Mouse (Mus musculus) liver, embryonic 15.5 days (tissue): ENCODE data around the gene Plau. TPM values are rescaled to one million over a fixed set of nuclear protein-coding genes. Genes with fewer than 3 reads are reported as not detected.

Experiments used
- ATAC-seq: fragments of 200-750 bp; cut with Nextera tagmentation; 2 replicates; pipeline ENCODE4 v1.8.0; 2017; ENCODE audit warnings: moderate number of reproducible peaks, mild to moderate bottlenecking, moderate library complexity; ENCODE audit not compliant: insufficient read depth
- H3K27ac ChIP-seq: fragments of 300-500 bp; sonication (generic); replicated peaks from 2 replicates; pipeline ENCODE4 v1.5.1; 2015; ENCODE audit warnings: mild to moderate bottlenecking, inconsistent platforms
- H3K27me3 ChIP-seq: fragments of 300-500 bp; sonication (generic); 2 replicates; pipeline ENCODE4 v1.6.1; 2015; ENCODE audit warnings: mild to moderate bottlenecking, inconsistent platforms
- H3K36me3 ChIP-seq: fragments of 300-500 bp; sonication (generic); replicated peaks from 2 replicates; pipeline ENCODE4 v1.6.1; 2015; ENCODE audit warnings: moderate library complexity, mild to moderate bottlenecking, inconsistent platforms
- H3K4me1 ChIP-seq: fragments of 300-500 bp; sonication (generic); replicated peaks from 2 replicates; pipeline ENCODE4 v1.6.1; 2015; ENCODE audit warnings: inconsistent platforms
- H3K4me2 ChIP-seq: fragments of 300-500 bp; sonication (generic); 2 replicates; pipeline ENCODE4 v1.6.1; 2015; ENCODE audit warnings: moderate library complexity, mild to moderate bottlenecking, inconsistent platforms
- H3K4me3 ChIP-seq: fragments of 300-500 bp; sonication (generic); replicated peaks from 2 replicates; pipeline ENCODE4 v1.5.1; 2015; ENCODE audit warnings: mild to moderate bottlenecking, inconsistent platforms
- H3K9ac ChIP-seq: fragments of 300-500 bp; sonication (generic); 2 replicates; pipeline ENCODE4 v1.6.1; 2015; ENCODE audit warnings: moderate library complexity, mild to moderate bottlenecking, inconsistent platforms
- H3K9me3 ChIP-seq: fragments of 300-500 bp; sonication (generic); replicated peaks from 2 replicates; pipeline ENCODE4 v1.6.1; 2016; ENCODE audit warnings: inconsistent platforms
- WGBS: fragments of 180-500 bp; shearing (Covaris S2); methylation state at CpG from one replicate; pipeline ENCODE4 v1.1.7; 2015; ENCODE audit warnings: mixed read lengths; ENCODE audit not compliant: insufficient replicate concordance; 5-methylcytosine and 5-hydroxymethylcytosine counted together
- polyA plus RNA-seq: library from polyadenylated mRNA; unstranded; fragments of >200 nt; fragmentation: Nextera tagmentation; extraction: Ambion mirVana; gene quantifications from 2 replicates; pipeline ENCODE4 v1.2.1, GENCODE M21; 2015

The Plau gene
- polyA plus RNA-seq: 0.54 and 0.76 TPM in 2 replicates

DNA sequence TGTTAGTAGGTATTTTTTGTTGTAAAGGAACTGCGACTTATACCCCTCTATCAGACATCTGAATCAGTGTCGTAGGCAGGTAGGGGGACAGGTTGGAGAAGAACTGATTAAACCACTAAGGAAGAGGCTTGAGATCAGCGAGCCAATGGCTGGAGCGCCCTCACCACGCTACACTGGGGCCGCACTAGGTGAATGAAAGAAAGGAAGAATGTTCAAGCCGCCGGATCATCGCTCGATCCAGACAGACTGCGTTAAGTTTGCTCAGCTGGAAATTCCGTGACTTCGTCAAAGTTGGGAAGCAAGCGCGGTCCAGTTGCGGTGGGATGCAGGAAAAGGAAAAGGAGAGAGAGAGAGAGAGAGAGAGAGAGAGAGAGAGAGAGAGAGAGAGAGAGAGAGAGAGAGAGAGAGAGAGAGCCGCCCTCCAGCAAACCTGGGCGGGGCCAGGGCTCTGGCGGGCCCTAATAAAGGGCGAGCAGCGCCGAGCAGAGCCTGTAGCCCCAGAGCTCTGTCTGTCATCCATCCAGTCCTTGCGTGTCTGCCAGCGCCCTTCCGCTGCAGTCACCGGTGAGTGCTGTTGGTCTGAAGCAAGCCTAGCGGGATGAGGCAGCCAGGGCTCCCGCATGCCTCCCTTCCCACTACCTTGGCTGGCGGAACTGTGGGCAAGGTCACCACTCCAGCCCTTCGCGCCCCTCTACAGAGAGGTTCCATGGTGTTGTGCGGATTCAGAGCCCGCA is at the start of gene Plau:
Plau (plus strand) TSS at position 490 of the 734 bp plus-strand sequence.
- ATAC-seq: peak; percentile 63; the same call in 1 of the 2 replicates
- Histone ChIP-seq H3K4me3 (peak within 1 kb of the TSS; percentile 52), H3K9ac (peak within 1 kb of the TSS; percentile 20; the same call in 1 of the 2 replicates), H3K9me3 (no peaks in the 10 kb centered on the region), H3K27me3 (peaks cover 41% of the 10 kb centered on the region), H3K27ac (no peak within 1 kb of the TSS), H3K36me3 (no peaks in the 10 kb centered on the region), H3K4me2 (peak within 1 kb of the TSS; percentile 70), H3K4me1 (peaks cover 6% of the 10 kb centered on the region)
- under 1% methylated on average over 33 of the region's 33 CpGs for WGBS

GRCm38 (mm10) chr14:20788151-20788550 is 48.3 kb upstream of the Plau start:
- Histone ChIP-seq H3K4me3 (no peak overlapping the region), H3K4me2 (no peak overlapping the region), H3K27ac (no peak overlapping the region), H3K9ac (no peak overlapping the region), H3K27me3 (no peaks in the 10 kb centered on the region), H3K4me1 (peaks cover 33% of the 10 kb centered on the region), H3K9me3 (no peaks in the 10 kb centered on the region), H3K36me3 (peaks cover 24% of the 10 kb centered on the region; the same call in 1 of the 2 replicates)
- no peak for ATAC-seq
- WGBS: 65% methylated on average over 3 of the region's 3 CpGs

GRCm38 (mm10) chr14:20789593-20789992 is 46.9 kb upstream of the Plau start:
- ATAC-seq: no peak
- Histone ChIP-seq H3K36me3 (peaks cover 20% of the 10 kb centered on the region; the same call in 1 of the 2 replicates), H3K9me3 (no peaks in the 10 kb centered on the region), H3K27me3 (no peaks in the 10 kb centered on the region), H3K4me3 (no peak overlapping the region), H3K4me2 (no peak overlapping the region), H3K9ac (no peak overlapping the region), H3K27ac (no peak overlapping the region), H3K4me1 (peaks cover 42% of the 10 kb centered on the region)
- WGBS: 66% methylated on average over 4 of the region's 4 CpGs

DNA sequence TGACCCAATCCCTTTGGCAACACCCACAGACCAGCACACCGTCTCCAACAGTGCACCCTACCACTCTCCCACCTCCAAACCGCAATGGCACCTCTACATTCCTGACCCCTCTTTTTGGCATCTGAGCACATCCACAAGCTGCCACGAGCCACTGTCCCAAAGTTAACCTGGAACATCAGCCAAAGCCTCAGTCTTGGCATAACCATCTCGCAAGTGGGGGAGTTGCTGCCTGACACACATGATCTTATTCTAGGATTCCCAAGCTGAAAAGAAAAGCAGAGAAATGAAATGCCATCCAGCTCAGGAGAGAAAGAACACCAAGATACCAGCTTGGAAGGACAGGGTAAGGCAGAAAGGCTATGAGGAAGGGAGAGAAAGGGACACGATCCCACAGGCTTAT is 46.0 kb upstream of the Plau start:
- no peak overlapping the region for H3K4me2 ChIP-seq
- H3K36me3 ChIP-seq: peaks cover 20% of the 10 kb centered on the region; the same call in 1 of the 2 replicates
- WGBS: 81% methylated on average over 5 of the region's 5 CpGs
- H3K9ac ChIP-seq: no peak overlapping the region
- ATAC-seq: no peak
- no peaks in the 10 kb centered on the region for H3K9me3 ChIP-seq
- no peaks in the 10 kb centered on the region for H3K27me3 ChIP-seq
- H3K4me3 ChIP-seq: no peak overlapping the region
- no peak overlapping the region for H3K27ac ChIP-seq
- H3K4me1 ChIP-seq: peaks cover 43% of the 10 kb centered on the region

GRCm38 (mm10) chr14:20790996-20791395 is 45.5 kb upstream of the Plau start:
- 87% methylated on average over 6 of the region's 6 CpGs for WGBS
- H3K4me1 ChIP-seq: peaks cover 43% of the 10 kb centered on the region
- no peaks in the 10 kb centered on the region for H3K27me3 ChIP-seq
- H3K4me3 ChIP-seq: no peak overlapping the region
- ATAC-seq: no peak
- H3K9me3 ChIP-seq: no peaks in the 10 kb centered on the region
- H3K4me2 ChIP-seq: no peak overlapping the region
- no peak overlapping the region for H3K27ac ChIP-seq
- H3K36me3 ChIP-seq: peaks cover 20% of the 10 kb centered on the region; the same call in 1 of the 2 replicates
- no peak overlapping the region for H3K9ac ChIP-seq

DNA sequence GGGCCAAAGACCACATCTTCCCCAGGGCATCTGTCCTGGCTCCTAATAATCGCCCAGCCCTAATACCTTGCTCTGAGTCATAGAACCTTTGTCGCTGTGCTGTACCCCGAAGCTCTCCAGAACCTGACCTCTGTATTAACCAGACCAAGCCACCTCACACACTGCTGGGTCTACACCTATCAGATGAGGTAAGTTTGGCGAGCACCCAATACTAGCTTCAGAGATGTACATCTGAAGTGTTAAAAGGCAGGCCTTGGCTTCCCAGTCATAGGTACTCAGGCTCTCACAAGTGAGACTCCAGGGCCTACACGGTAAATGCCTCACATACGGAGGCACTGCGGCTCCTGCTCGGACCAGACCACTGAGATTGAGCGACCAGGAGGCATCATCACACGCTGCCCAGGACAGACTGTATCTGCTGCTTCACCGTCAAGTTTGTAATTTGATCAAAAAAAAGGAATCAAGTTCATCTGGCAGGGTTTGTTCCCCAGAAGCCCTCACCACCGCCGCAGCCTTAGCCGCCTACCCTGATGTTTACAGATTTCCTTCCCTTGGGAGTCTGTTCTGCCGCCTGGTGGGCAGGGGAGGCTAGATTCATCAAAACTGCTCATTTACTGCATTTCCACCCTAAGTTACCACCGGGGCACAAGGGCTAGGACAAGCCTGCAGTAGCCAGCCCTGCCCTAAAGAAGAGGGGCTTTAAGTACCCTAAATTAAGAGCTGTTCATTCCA is 44.8 kb upstream of the Plau start:
- H3K4me2 ChIP-seq: no peak overlapping the region
- peaks cover 39% of the 10 kb centered on the region for H3K4me1 ChIP-seq
- no peak overlapping the region for H3K9ac ChIP-seq
- no peak overlapping the region for H3K4me3 ChIP-seq
- WGBS: 79% methylated on average over 16 of the region's 16 CpGs
- no peak for ATAC-seq
- no peaks in the 10 kb centered on the region for H3K9me3 ChIP-seq
- no peak overlapping the region for H3K27ac ChIP-seq
- peaks cover under 1% of the 10 kb centered on the region; the same call in 1 of the 2 replicates for H3K27me3 ChIP-seq
- H3K36me3 ChIP-seq: peaks cover 19% of the 10 kb centered on the region; the same call in 1 of the 2 replicates

- Histone ChIP-seq H3K4me1 (peaks cover 32% of the 10 kb centered on the region), H3K9me3 (no peaks in the 10 kb centered on the region), H3K4me3 (peak overlapping the region; percentile 77), H3K9ac (no peak overlapping the region), H3K27ac (no peak overlapping the region), H3K27me3 (peaks cover 3% of the 10 kb centered on the region; the same call in 1 of the 2 replicates), H3K4me2 (peak overlapping the region; percentile 98), H3K36me3 (peaks cover 15% of the 10 kb centered on the region; the same call in 1 of the 2 replicates)
- ATAC-seq: no peak
- 74% methylated on average over 8 of the region's 8 CpGs for WGBS
Observed at GRCm38 (mm10) chr14:20792243-20792921, 44.1 kb upstream of the Plau start.

DNA sequence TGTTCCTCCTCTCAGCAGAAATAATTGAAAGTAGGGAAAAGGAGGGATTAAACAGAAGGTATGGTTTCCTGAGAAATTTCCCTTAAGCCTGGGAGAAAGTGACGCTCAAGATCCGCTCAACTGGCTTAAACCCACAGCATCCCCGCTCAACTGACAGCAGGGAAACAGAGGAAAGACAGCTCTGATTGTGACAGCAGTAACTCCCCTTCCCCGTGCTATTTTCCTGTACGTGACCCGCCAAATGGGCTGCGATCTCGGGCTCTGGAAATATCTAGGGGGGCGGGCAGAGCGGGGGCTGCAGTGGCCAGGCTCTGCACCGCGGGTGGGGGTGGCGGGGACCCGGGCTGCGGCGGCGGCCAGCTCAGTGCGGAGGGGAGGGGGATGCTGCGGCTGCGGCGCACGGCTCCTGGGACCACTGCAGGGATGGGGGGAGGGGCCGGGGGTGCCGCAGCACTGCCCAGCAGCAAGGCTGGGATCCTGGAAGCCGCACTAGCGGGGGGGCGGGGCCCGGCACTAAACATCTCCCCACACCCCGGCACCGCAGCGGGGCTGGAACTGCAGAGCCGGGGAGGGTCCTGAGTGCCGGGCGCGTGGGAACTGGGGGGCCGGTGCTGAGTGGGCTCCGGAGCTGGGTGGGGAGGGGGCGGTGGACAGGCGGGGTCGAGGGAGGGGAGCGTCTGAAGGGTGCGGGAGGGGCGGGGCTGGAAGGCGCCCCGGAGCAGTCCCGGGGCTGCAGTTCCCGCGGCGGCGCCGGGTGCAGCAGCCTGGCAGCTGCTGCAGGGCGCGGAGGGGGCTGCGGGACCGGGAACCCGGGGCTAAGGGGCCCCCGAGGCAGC is 43.3 kb upstream of the Plau start:
- Histone ChIP-seq H3K4me3 (peak overlapping the region; percentile 77), H3K4me2 (peak overlapping the region; percentile 98), H3K9ac (peak overlapping the region; percentile 65), H3K27me3 (peaks cover 3% of the 10 kb centered on the region; the same call in 1 of the 2 replicates), H3K27ac (peak overlapping the region; percentile 57; the same call in 1 of the 2 replicates), H3K4me1 (peaks cover 31% of the 10 kb centered on the region), H3K36me3 (peaks cover 15% of the 10 kb centered on the region; the same call in 1 of the 2 replicates), H3K9me3 (no peaks in the 10 kb centered on the region)
- WGBS: 2% methylated on average over 47 of the region's 57 CpGs
- no peak; the same call in 1 of the 2 replicates for ATAC-seq

GRCm38 (mm10) chr14:20793758-20794531 is 42.5 kb upstream of the Plau start, which contains the start of gene Camk2g:
TSS of gene Camk2g (minus strand) at chr14:20794088.
- Histone ChIP-seq H3K4me1 (peaks cover 34% of the 10 kb centered on the region), H3K4me2 (peak within 1 kb of the TSS; percentile 98), H3K36me3 (peaks cover 15% of the 10 kb centered on the region; the same call in 1 of the 2 replicates), H3K9me3 (no peaks in the 10 kb centered on the region), H3K4me3 (peak within 1 kb of the TSS; percentile 77), H3K27me3 (peaks cover 3% of the 10 kb centered on the region; the same call in 1 of the 2 replicates), H3K9ac (peak within 1 kb of the TSS; percentile 65), H3K27ac (peak within 1 kb of the TSS; percentile 57; the same call in 1 of the 2 replicates)
- under 1% methylated on average over 59 of the region's 76 CpGs for WGBS
- ATAC-seq: peak; percentile 91
